Mouse (Mus musculus): ENCODE results near the gene 6820408C15Rik. TPM values are rescaled to one million over a fixed set of nuclear protein-coding genes. Genes with fewer than 3 reads are reported as not detected.

6820408C15Rik gene
- total RNA-seq, 1 experiment: 0.18 TPM

DNA sequence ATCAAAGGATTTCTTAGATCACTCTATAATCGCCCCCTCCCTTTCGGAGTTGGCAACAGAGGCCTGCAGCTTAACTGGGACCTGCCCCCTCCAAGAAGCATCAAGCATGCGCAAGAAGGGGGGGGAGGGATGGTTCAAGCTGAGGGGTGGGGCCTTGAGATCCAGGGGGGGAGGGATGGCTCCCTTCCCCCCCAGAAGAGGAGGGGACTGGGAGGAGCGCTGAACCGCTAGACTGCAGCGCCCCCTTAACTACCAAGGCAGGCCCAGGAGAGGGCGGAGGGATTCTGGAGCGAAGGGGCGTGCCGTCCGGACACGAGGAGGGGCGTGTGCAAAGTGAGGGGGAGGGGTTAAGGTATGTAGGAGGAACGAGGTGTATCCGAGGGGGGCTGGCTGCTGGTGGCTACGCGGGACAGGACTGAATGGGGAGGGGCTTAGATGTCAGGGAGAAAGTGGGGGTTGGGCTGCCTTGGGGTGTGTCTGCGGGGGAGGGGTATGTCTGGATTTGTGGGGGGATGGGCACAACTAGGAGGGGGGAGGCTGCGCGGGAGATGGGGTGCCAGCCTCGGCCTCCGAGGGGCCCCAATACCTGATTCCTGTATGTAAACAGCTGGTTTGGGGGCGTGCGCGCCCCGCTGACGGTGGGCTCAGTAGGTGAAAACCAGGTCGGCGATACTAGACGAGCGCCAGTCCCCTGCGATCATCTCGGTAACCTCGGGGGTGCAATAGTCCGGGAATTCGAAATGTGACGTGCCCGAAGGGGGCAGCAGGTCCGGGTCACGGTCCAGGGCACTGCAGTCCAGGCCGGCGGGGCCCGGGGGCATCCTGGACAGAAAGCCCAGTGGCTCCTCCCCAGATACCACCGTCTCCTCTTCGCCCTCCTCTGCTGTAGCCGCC is 19.0 kb upstream of the 6820408C15Rik start:
- TF ChIP-seq HCFC1 (IDR thresholded peaks at IDR 0.05; ENCODE audit: borderline replicate concordance, insufficient read depth, low read length): no peak
- TF ChIP-seq CHD2 (IDR thresholded peaks at IDR 0.05; ENCODE audit: low read depth, low read length): peak; percentile 55
- no peak for TF ChIP-seq ZC3H11A (IDR thresholded peaks at IDR 0.05; ENCODE audit: borderline replicate concordance, low read depth, low read length)
- TF ChIP-seq ZNF384 (IDR thresholded peaks at IDR 0.05; ENCODE audit: low read depth, low read length): no peak
- TF ChIP-seq MAFK (IDR thresholded peaks at IDR 0.05; ENCODE audit: insufficient read depth, low read depth, low read length): no peak
- DNase-seq (ENCODE audit: low read depth, low spot score): peak; percentile 98
- H3K27ac ChIP-seq (ENCODE audit: insufficient read depth, low read depth, low read length, poor library complexity, severe bottlenecking): peak overlapping the region; percentile 80
- peaks cover 7% of the 10 kb centered on the region; the same call in 1 of the 2 replicates for H3K36me3 ChIP-seq (ENCODE audit: control insufficient read depth, insufficient read depth, low read length, poor library complexity, severe bottlenecking)
- peak overlapping the region; percentile 86 to 99 for H3K4me3 ChIP-seq (ENCODE audit: insufficient read depth in 1 of 2, low read depth in 1 of 2, low read length in 2 of 2, poor library complexity in 1 of 2, severe bottlenecking in 1 of 2)
- H3K4me1 ChIP-seq (ENCODE audit: control insufficient read depth in 2 of 2, insufficient read depth in 2 of 2, low read length in 2 of 2, poor library complexity in 1 of 2): peaks cover 7 to 10% of the 10 kb centered on the region in 2 experiments
- H3K9me3 ChIP-seq (ENCODE audit: control insufficient read depth, insufficient read depth, low read depth, low read length): no peaks in the 10 kb centered on the region
- in situ Hi-C loops (cut with MboI; ENCODE audit: low sequenced_read_pairs in 2 of 2, unreplicated experiment in 2 of 2): no loop called here
- H3K9ac ChIP-seq (ENCODE audit: insufficient read depth, low read depth, low read length, poor library complexity, severe bottlenecking): peak overlapping the region; percentile 86

DNA sequence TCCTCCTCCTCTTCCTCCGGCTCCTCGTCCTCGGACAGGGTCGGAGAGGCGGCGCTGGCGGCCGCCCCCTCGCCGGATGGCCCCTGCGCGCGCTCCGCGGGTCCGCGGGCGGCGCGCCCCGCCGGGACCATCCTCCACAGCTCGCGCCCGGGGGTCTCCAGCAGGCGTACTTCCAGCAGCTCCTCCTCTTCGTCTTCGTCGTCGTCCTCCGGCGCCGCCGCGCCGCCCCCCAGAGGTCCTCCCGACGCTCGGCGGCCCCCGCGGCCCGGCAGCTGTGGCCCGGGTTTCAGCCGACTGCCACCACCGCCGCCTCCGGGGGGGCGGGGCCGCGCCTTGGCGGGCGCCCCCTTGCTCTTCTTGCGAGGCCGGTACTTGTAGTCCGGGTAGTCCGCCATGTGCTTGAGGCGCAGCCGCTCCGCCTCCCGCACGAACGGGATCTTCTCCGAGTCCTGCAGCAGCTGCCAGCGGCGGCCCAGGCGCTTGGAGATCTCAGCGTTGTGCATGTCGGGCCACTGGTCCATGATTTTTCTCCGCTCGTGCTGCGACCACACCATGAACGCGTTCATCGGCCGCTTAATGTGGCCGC is 18.3 kb upstream of the 6820408C15Rik start:
- TF ChIP-seq ZNF384 (IDR thresholded peaks at IDR 0.05; ENCODE audit: low read depth, low read length): no peak
- TF ChIP-seq HCFC1 (IDR thresholded peaks at IDR 0.05; ENCODE audit: borderline replicate concordance, insufficient read depth, low read length): no peak
- TF ChIP-seq CHD2 (IDR thresholded peaks at IDR 0.05; ENCODE audit: low read depth, low read length): no peak
- TF ChIP-seq ZC3H11A (IDR thresholded peaks at IDR 0.05; ENCODE audit: borderline replicate concordance, low read depth, low read length): no peak
- no peak for TF ChIP-seq MAFK (IDR thresholded peaks at IDR 0.05; ENCODE audit: insufficient read depth, low read depth, low read length)
- peak overlapping the region; percentile 80 for H3K27ac ChIP-seq (ENCODE audit: insufficient read depth, low read depth, low read length, poor library complexity, severe bottlenecking)
- H3K9me3 ChIP-seq (ENCODE audit: control insufficient read depth, insufficient read depth, low read depth, low read length): no peaks in the 10 kb centered on the region
- DNase-seq (ENCODE audit: low read depth, low spot score): no peak
- peak overlapping the region; percentile 86 for H3K9ac ChIP-seq (ENCODE audit: insufficient read depth, low read depth, low read length, poor library complexity, severe bottlenecking)
- in situ Hi-C loops (cut with MboI; ENCODE audit: low sequenced_read_pairs in 2 of 2, unreplicated experiment in 2 of 2): no loop called here
- peaks cover 7% of the 10 kb centered on the region; the same call in 1 of the 2 replicates for H3K36me3 ChIP-seq (ENCODE audit: control insufficient read depth, insufficient read depth, low read length, poor library complexity, severe bottlenecking)
- peak overlapping the region; percentile 86 to 99 for H3K4me3 ChIP-seq (ENCODE audit: insufficient read depth in 1 of 2, low read depth in 1 of 2, low read length in 2 of 2, poor library complexity in 1 of 2, severe bottlenecking in 1 of 2)
- peaks cover 7 to 8% of the 10 kb centered on the region in 2 experiments for H3K4me1 ChIP-seq (ENCODE audit: control insufficient read depth in 2 of 2, insufficient read depth in 2 of 2, low read length in 2 of 2, poor library complexity in 1 of 2)

DNA sequence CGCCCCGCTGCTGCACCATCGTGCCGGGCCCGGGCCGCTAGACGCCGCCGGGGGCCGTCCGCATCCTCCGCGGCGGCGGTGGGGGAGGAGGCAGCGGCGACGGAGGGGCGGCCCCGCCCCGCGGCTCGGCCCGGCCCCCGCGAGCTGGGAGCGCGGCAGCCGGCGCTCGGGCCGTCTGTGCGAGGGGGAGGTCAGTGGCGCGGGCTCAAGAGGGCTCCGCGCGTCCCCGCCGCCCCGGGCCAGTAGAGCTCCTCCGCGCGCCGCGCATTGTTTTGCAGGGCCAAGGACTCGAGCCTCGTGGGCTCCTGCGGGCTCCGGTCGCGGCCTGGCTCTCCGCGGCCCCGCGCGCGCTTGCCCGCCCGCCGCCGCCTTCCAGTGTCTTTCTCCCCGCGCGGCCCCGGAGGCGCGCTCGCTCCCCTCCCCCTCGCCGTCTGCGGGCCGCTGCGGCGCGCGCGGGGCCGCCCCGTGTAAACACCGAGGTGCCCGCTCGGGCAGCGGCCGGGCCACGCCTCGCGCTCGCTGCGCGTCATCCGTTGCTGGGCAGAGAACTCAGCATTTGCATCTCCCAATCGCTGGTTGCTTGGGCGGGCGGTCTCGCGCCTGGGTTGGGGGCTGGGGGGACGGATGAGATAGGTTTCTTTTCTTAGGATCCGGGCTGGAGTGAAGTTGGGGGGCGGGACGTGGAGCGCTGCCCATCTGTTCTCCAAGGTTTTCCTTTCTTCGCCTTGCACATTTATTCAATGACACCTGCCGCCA is 17.5 kb upstream of the 6820408C15Rik start, which contains the start of gene Sox12:
Gene Sox12 (minus strand): TSS at position 384 of the 756 bp plus-strand sequence.
- TF ChIP-seq MAFK (IDR thresholded peaks at IDR 0.05; ENCODE audit: insufficient read depth, low read depth, low read length) (no peak), ZNF384 (IDR thresholded peaks at IDR 0.05; ENCODE audit: low read depth, low read length) (no peak), HCFC1 (IDR thresholded peaks at IDR 0.05; ENCODE audit: borderline replicate concordance, insufficient read depth, low read length) (peak; percentile 35; the same call in 1 of the 2 replicates), CHD2 (IDR thresholded peaks at IDR 0.05; ENCODE audit: low read depth, low read length) (peak; percentile 85)
- Histone ChIP-seq H3K36me3 (ENCODE audit: control insufficient read depth, insufficient read depth, low read length, poor library complexity, severe bottlenecking) (peaks cover 7% of the 10 kb centered on the region; the same call in 1 of the 2 replicates), H3K4me1 (ENCODE audit: control insufficient read depth in 2 of 2, insufficient read depth in 2 of 2, low read length in 2 of 2, poor library complexity in 1 of 2) (peaks cover 4 to 7% of the 10 kb centered on the region in 2 experiments), H3K9me3 (ENCODE audit: control insufficient read depth, insufficient read depth, low read depth, low read length) (no peaks in the 10 kb centered on the region), H3K4me3 (ENCODE audit: insufficient read depth in 1 of 2, low read depth in 1 of 2, low read length in 2 of 2, poor library complexity in 1 of 2, severe bottlenecking in 1 of 2) (peak within 1 kb of the TSS; percentile 86 to 99), H3K27ac (ENCODE audit: insufficient read depth, low read depth, low read length, poor library complexity, severe bottlenecking) (peak within 1 kb of the TSS; percentile 80), H3K9ac (ENCODE audit: insufficient read depth, low read depth, low read length, poor library complexity, severe bottlenecking) (peak within 1 kb of the TSS; percentile 86)
- in situ Hi-C loops (cut with MboI; ENCODE audit: low sequenced_read_pairs in 2 of 2, unreplicated experiment in 2 of 2): no loop called here
- DNase-seq (ENCODE audit: low read depth, low spot score): peak; percentile 85

DNA sequence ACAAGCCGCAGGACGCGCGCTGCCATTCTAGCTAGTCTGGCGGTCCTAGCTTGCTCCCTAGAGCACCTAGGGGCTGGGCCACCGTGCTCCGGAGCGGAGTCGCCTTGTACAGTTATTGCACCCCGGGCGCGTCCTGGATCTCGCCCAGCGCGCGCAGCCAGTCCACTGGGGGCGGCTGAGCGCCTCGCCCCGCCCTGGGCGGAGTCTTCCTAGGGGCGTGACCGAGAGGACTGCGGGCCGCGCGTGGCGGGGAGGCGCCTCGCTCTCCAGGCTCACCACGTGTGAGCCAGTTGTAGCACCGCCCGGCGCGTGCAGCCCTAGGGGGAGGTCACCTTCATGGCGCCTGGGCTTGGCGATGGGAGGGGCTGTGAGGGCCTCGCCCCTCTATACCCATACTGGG is 16.7 kb upstream of the 6820408C15Rik start:
- peak overlapping the region; percentile 86 to 87 for H3K4me3 ChIP-seq (ENCODE audit: insufficient read depth in 1 of 2, low read depth in 1 of 2, low read length in 2 of 2, poor library complexity in 1 of 2, severe bottlenecking in 1 of 2)
- in situ Hi-C loops (cut with MboI; ENCODE audit: low sequenced_read_pairs in 2 of 2, unreplicated experiment in 2 of 2): no loop called here
- H3K9ac ChIP-seq (ENCODE audit: insufficient read depth, low read depth, low read length, poor library complexity, severe bottlenecking): peak overlapping the region; percentile 86
- peaks cover 4 to 8% of the 10 kb centered on the region in 2 experiments; a peak in 3 of 4 replicates for H3K4me1 ChIP-seq (ENCODE audit: control insufficient read depth in 2 of 2, insufficient read depth in 2 of 2, low read length in 2 of 2, poor library complexity in 1 of 2)
- H3K27ac ChIP-seq (ENCODE audit: insufficient read depth, low read depth, low read length, poor library complexity, severe bottlenecking): peak overlapping the region; percentile 47
- DNase-seq (ENCODE audit: low read depth, low spot score): peak; percentile 88
- peaks cover 7% of the 10 kb centered on the region; the same call in 1 of the 2 replicates for H3K36me3 ChIP-seq (ENCODE audit: control insufficient read depth, insufficient read depth, low read length, poor library complexity, severe bottlenecking)
- TF ChIP-seq ZNF384 (IDR thresholded peaks at IDR 0.05; ENCODE audit: low read depth, low read length): no peak
- no peak for TF ChIP-seq CHD2 (IDR thresholded peaks at IDR 0.05; ENCODE audit: low read depth, low read length)
- TF ChIP-seq ZC3H11A (IDR thresholded peaks at IDR 0.05; ENCODE audit: borderline replicate concordance, low read depth, low read length): no peak
- 0 out of 2 replicates have a peak, but pooled peaks have one; percentile 30 for TF ChIP-seq MAFK (IDR thresholded peaks at IDR 0.05; ENCODE audit: insufficient read depth, low read depth, low read length)
- H3K9me3 ChIP-seq (ENCODE audit: control insufficient read depth, insufficient read depth, low read depth, low read length): no peaks in the 10 kb centered on the region

All from ES-E14 (cell line).